Mouse (Mus musculus): ENCODE results near the gene Amotl1. TPM values are rescaled to one million over a fixed set of nuclear protein-coding genes. Genes with fewer than 3 reads are reported as not detected.
A peak's percentile ranks its signal among the peaks of the same experiment; 100 is the strongest.

Gene Amotl1
- polyA plus RNA-seq, 1 experiment from 2014 or later: 33.7 TPM

DNA sequence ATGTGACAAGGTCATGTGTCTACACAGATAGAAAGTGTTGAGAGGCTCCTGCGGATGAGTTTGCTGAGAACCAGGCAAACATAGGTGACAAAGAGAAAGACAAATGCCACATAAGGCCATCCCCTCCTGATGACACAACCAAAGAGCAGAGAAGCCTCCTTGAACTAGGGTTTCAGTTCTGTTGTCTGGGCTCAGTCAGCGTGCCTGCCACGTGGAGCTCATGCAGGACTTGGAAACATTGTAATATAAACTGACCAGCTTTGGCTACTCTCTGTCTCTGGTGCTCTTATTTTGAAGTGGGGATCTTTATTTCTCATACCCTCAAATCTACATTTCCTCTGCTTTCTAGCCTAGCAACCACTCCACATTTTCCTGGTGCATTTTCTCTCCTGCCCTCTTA lies 8.6 kb downstream of the Amotl1 start:
- 68% methylated on average over 3 of the region's 3 CpGs for WGBS
- H3K4me2 ChIP-seq (replicated peaks): no peak overlapping the region
- no peak overlapping the region for H3K9ac ChIP-seq
- no peaks in the 10 kb centered on the region for H3K36me3 ChIP-seq
- H3K9me3 ChIP-seq: no peaks in the 10 kb centered on the region
- H3K27ac ChIP-seq: no peak overlapping the region
- ATAC-seq (ENCODE audit: insufficient number of reproducible peaks, insufficient read depth, low FRiP score, low TSS enrichment): no peak
- peaks cover 25% of the 10 kb centered on the region for H3K4me1 ChIP-seq
- H3K27me3 ChIP-seq: no peaks in the 10 kb centered on the region
- H3K4me3 ChIP-seq: no peak overlapping the region

DNA sequence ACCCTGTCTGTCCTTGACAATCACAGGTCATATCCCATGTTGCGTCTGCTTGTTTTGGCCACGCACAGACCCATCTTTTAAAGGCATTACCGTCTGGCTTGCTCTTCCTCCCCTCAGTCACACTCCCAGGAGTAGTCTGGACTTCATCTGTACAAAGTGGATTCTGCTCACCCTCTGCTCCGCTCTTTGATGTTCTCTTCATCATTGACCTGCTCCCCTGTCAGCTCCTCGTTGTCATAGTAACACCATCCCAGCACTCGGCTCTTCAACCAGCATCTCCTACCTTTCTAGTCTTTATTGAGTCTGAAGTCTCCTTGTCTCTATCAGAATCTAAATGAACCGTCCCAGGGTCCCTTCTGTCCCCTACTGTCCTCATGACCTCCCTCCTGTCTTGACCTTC lies 9.3 kb downstream of the Amotl1 start:
- no peaks in the 10 kb centered on the region for H3K27me3 ChIP-seq
- peaks cover 20% of the 10 kb centered on the region for H3K4me1 ChIP-seq
- no peak overlapping the region for H3K4me2 ChIP-seq (replicated peaks)
- 74% methylated on average over 7 of the region's 7 CpGs for WGBS
- H3K36me3 ChIP-seq: no peaks in the 10 kb centered on the region
- H3K27ac ChIP-seq: no peak overlapping the region
- ATAC-seq (ENCODE audit: insufficient number of reproducible peaks, insufficient read depth, low FRiP score, low TSS enrichment): no peak
- H3K9me3 ChIP-seq: no peaks in the 10 kb centered on the region
- no peak overlapping the region for H3K9ac ChIP-seq
- no peak overlapping the region for H3K4me3 ChIP-seq

DNA sequence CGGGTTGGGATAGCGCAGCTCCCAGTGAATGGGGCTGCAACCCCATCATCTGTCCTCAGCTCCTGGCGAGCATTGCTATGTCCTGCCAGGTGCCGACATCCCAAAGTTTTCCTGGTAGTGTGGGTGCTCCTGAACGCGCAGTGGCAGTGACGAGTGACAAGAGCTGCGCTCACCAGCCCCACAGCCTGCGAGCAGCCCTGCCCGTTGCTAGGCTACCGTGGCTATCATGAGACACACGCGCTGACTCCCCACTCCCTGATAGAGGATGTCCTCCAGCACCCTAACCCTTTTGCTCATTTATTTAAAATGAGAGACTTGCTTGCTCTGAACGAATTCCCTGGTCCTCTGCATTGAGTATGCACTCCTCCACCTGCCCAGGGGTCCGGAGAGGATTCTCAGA lies 10.7 kb downstream of the Amotl1 start:
- no peak overlapping the region for H3K4me3 ChIP-seq
- 16% methylated on average over 15 of the region's 15 CpGs for WGBS

DNA sequence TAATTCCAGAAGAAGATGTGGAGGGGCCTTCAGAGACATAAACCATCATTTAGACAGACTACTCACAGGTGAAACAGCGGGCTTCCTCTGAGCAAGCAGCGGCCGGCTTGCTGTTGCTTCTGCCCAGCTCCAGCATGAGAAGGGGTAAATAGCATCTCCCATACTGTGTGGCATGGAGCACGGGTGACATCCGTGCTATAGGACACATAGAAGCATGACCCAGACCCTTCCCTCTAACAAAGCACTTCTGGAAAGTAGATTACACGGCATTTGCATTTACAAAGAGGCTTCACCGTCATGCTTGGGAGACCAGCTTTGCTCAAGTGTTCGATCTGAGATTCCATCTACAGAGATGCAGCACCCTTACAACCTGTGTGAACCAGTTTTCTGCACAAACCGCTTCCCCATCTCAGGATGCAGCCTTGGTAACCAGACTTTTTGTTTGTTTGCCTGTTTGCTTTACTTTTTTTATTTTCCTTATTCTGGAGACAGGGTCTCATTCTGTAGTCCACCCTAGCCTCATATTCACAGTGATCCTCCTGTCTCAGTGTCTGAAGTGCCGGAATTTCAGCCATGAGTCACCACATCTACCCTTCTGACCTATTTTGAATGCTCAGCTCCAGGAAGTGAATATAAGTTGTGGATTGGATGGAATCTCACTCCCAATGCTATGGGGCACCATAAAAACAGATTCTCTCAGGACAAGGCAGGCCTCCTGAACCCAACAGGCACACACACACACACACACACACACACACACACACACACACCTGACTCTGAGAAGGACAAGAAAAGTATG lies 12.3 kb downstream of the Amotl1 start:
- Histone ChIP-seq H3K27ac (peak overlapping the region; percentile 51; the same call in 1 of the 2 replicates), H3K9ac (no peak overlapping the region), H3K4me2 (replicated peaks) (no peak overlapping the region), H3K36me3 (no peaks in the 10 kb centered on the region), H3K4me1 (peaks cover 14% of the 10 kb centered on the region), H3K27me3 (no peaks in the 10 kb centered on the region), H3K4me3 (no peak overlapping the region), H3K9me3 (no peaks in the 10 kb centered on the region)
- ATAC-seq (ENCODE audit: insufficient number of reproducible peaks, insufficient read depth, low FRiP score, low TSS enrichment): no peak
- 64% methylated on average over 10 of the region's 10 CpGs for WGBS

More for the DNA sequence above, 10.7 kb downstream of the Amotl1 start:
- Histone ChIP-seq H3K9me3 (no peaks in the 10 kb centered on the region), H3K27me3 (no peaks in the 10 kb centered on the region), H3K27ac (no peak overlapping the region), H3K36me3 (no peaks in the 10 kb centered on the region), H3K4me2 (replicated peaks) (0 out of 2 replicates have a peak overlapping the region, but pooled peaks have one; percentile 17), H3K4me1 (peaks cover 14% of the 10 kb centered on the region), H3K9ac (no peak overlapping the region)
- ATAC-seq (ENCODE audit: insufficient number of reproducible peaks, insufficient read depth, low FRiP score, low TSS enrichment): peak; percentile 13; the same call in 1 of the 2 replicates

DNA sequence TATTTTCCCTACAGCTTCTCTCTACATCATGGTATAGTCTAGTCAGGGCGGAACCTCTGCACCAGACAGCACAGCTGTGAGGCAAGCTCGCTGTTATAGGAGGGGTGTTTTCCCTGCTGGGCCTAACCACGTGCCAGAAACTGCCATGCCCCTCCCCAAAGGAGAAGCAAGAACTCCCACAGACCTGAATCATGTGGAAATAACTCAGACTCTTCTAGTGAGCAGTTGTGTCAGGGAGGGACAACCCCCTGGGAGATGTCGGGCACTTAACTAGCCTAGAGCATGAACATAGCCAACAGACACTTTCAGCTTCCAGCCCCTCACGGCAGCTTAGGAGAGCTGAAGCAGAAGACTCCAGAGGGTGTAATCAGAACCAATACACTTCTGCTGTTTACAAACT lies 13.1 kb downstream of the Amotl1 start:
- Histone ChIP-seq H3K9ac (no peak overlapping the region), H3K27me3 (no peaks in the 10 kb centered on the region), H3K4me3 (no peak overlapping the region), H3K9me3 (no peaks in the 10 kb centered on the region), H3K4me2 (replicated peaks) (no peak overlapping the region), H3K27ac (peak overlapping the region; percentile 51; the same call in 1 of the 2 replicates), H3K36me3 (no peaks in the 10 kb centered on the region), H3K4me1 (peaks cover 14% of the 10 kb centered on the region)
- peak; percentile 66; the same call in 1 of the 2 replicates for ATAC-seq (ENCODE audit: insufficient number of reproducible peaks, insufficient read depth, low FRiP score, low TSS enrichment)
- 28% methylated on average over 5 of the region's 5 CpGs for WGBS

DNA sequence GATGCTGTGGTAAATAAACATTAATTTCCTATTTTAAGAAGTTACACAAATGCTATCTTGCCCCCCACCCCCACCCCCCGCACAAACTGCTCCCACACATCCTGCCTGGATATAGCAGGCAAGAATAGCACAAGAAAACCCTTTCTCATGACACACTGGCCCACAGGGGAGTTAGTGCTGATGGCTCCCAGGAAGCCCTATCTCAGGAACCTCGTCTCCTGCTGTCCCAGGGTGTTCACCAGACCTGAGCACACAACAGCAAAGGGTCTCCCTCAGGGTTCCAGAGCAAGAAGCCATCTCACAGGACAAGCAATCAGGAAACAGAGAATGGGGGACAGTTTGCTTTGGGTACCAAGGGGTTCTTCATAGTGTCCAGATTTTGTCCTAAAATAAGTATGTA lies 17.3 kb downstream of the Amotl1 start:
- H3K4me3 ChIP-seq: no peak overlapping the region
- peaks cover 40% of the 10 kb centered on the region for H3K4me1 ChIP-seq
- H3K27ac ChIP-seq: no peak overlapping the region
- H3K27me3 ChIP-seq: no peaks in the 10 kb centered on the region
- no peak overlapping the region for H3K4me2 ChIP-seq (replicated peaks)
- no peak overlapping the region for H3K9ac ChIP-seq
- no peaks in the 10 kb centered on the region for H3K9me3 ChIP-seq
- ATAC-seq (ENCODE audit: insufficient number of reproducible peaks, insufficient read depth, low FRiP score, low TSS enrichment): no peak
- no peaks in the 10 kb centered on the region for H3K36me3 ChIP-seq
- 71% methylated on average over 2 of the region's 2 CpGs for WGBS

DNA sequence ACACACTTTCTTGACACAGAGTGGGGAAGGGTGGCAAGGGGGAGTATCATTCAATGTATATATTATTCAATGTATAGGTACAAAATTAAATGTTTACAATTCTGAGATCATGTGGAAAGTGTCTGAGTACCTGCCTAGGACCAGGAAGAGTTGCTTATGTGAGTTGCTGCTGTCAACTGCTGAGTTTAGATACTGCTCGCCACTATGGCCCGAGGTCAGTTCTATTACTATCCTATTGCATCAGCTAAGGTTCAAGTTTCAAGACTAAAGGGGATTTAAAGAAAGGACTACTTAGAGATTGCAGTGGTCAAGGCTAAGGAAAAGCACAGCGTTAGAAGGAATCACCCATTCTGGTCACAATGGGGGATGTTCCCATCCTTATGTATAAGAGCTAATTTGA lies 18.9 kb downstream of the Amotl1 start:
- H3K4me3 ChIP-seq: no peak overlapping the region
- 87% methylated on average over 3 of the region's 3 CpGs for WGBS
- no peak overlapping the region for H3K27ac ChIP-seq
- no peak overlapping the region for H3K4me2 ChIP-seq (replicated peaks)
- H3K27me3 ChIP-seq: no peaks in the 10 kb centered on the region
- no peak for ATAC-seq (ENCODE audit: insufficient number of reproducible peaks, insufficient read depth, low FRiP score, low TSS enrichment)
- no peaks in the 10 kb centered on the region for H3K9me3 ChIP-seq
- H3K4me1 ChIP-seq: peaks cover 26% of the 10 kb centered on the region; the same call in 1 of the 2 replicates
- no peak overlapping the region for H3K9ac ChIP-seq
- no peaks in the 10 kb centered on the region for H3K36me3 ChIP-seq

DNA sequence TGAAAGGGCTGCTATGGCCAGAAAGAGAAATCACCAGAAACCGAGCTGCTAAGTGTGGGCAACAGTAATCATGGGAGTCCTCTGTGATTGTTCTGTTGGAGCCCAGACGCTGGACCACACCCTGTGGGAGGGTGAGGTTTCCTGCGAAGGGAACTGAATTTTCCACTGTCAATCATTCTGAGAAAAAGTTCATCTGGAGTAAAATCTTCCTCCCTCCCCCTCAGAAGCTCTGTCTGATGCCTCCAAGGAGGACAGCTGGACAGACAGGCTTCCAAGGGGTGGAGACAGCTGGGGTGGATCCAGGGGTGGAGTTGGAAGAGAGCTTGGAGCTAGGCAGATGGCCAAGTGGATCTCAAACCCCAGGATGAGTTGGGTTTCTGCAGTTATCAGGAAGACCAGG lies 19.8 kb downstream of the Amotl1 start:
- Histone ChIP-seq H3K4me2 (replicated peaks) (no peak overlapping the region), H3K36me3 (no peaks in the 10 kb centered on the region), H3K9ac (no peak overlapping the region), H3K27me3 (no peaks in the 10 kb centered on the region), H3K4me3 (no peak overlapping the region), H3K9me3 (no peaks in the 10 kb centered on the region), H3K27ac (no peak overlapping the region), H3K4me1 (peaks cover 26% of the 10 kb centered on the region; the same call in 1 of the 2 replicates)
- no peak for ATAC-seq (ENCODE audit: insufficient number of reproducible peaks, insufficient read depth, low FRiP score, low TSS enrichment)
- 42% methylated on average over 3 of the region's 3 CpGs for WGBS

DNA sequence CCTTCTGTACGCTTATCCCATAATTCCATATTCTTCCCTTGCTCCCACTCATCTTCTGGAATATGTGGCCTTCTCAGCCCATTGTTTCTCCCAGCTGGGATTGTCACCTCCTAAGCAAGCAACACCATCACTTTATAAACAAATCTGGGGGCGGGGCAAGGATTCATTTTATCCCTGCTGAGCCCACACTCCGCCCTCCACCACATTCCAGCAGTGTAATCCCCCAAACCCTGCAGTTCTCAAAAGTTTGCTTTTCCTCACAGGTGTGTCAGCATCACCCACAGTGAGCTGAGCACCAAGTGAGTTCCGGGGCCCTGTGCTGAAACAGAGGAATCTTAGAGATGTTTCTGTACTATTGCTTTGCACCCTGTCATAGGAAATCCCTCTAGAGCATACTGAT lies 20.9 kb downstream of the Amotl1 start:
- no peak overlapping the region for H3K9ac ChIP-seq
- no peaks in the 10 kb centered on the region for H3K9me3 ChIP-seq
- no peak for ATAC-seq (ENCODE audit: insufficient number of reproducible peaks, insufficient read depth, low FRiP score, low TSS enrichment)
- H3K27ac ChIP-seq: no peak overlapping the region
- no peak overlapping the region for H3K4me2 ChIP-seq (replicated peaks)
- H3K27me3 ChIP-seq: no peaks in the 10 kb centered on the region
- no peaks in the 10 kb centered on the region for H3K36me3 ChIP-seq
- WGBS: 61% methylated on average over 4 of the region's 4 CpGs
- H3K4me1 ChIP-seq: peaks cover 26% of the 10 kb centered on the region; the same call in 1 of the 2 replicates
- H3K4me3 ChIP-seq: no peak overlapping the region

DNA sequence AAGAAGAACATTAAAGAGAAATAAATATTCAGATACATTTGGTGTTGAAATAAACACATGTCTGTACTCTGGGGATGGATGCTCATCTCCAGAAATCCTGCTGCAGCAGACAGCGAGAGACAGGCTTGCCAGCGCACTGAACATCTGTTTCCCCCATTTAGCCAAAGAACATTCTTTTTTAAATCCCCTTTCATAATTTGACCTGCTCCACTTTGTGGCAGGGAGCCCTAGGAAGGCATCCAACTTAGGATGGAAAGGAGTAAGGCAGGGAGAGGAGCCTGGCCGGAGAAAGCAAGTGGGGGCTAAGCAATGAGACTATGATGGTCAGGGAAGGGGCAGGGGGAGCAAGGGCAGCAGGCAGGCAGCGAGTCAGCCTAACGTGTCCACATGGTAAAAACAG lies 21.6 kb downstream of the Amotl1 start:
- H3K4me3 ChIP-seq: no peak overlapping the region
- H3K4me2 ChIP-seq (replicated peaks): no peak overlapping the region
- H3K27me3 ChIP-seq: no peaks in the 10 kb centered on the region
- H3K36me3 ChIP-seq: no peaks in the 10 kb centered on the region
- WGBS: 43% methylated on average over 5 of the region's 5 CpGs
- H3K27ac ChIP-seq: peak overlapping the region; percentile 69; the same call in 1 of the 2 replicates
- no peak overlapping the region for H3K9ac ChIP-seq
- H3K4me1 ChIP-seq: peaks cover 26% of the 10 kb centered on the region; the same call in 1 of the 2 replicates
- no peaks in the 10 kb centered on the region for H3K9me3 ChIP-seq
- no peak for ATAC-seq (ENCODE audit: insufficient number of reproducible peaks, insufficient read depth, low FRiP score, low TSS enrichment)

DNA sequence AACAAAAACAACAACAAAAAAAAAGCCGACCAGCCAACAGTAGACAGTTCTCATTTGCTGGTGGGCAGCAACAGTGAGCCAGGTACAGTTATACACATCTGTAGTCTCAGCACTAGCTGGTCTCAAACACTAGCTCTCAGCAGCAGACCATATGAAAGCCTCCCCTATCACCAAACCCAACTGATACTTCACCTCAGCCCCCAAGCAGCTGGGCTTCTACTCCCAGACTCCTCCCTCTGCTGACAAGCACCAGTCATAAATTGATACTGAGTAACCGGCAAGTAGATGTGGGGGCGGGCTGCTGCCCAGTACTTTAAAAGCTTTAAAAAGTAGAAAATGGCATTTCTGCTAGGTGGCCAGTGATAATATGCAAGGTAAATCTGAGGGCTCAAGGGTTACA lies 22.0 kb downstream of the Amotl1 start:
- no peak overlapping the region for H3K9ac ChIP-seq
- H3K36me3 ChIP-seq: no peaks in the 10 kb centered on the region
- no peak overlapping the region for H3K27ac ChIP-seq
- no peaks in the 10 kb centered on the region for H3K9me3 ChIP-seq
- H3K27me3 ChIP-seq: no peaks in the 10 kb centered on the region
- no peak overlapping the region for H3K4me2 ChIP-seq (replicated peaks)
- no peak overlapping the region for H3K4me3 ChIP-seq
- 69% methylated on average over 3 of the region's 3 CpGs for WGBS
- peaks cover 26% of the 10 kb centered on the region; the same call in 1 of the 2 replicates for H3K4me1 ChIP-seq
- ATAC-seq (ENCODE audit: insufficient number of reproducible peaks, insufficient read depth, low FRiP score, low TSS enrichment): no peak

DNA sequence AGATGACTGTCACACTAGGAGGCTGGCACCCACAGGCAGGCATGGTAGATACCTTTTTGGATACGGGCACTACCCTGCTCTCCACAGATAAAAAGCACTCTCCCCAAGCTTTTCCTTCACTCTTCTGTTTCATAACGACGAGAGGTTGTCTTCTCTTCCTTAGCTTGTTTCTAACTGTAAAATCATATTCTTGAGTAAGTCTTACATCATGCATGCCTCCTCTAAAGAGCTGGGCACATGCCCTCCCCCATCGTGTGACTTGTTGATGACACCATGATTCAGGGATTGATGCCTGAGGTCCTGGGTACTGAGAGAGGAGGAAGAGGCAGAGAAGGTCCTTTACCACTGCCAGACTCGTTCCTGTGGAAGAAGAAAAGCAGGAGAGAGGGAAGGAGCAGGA lies 24.7 kb downstream of the Amotl1 start:
- Histone ChIP-seq H3K4me2 (replicated peaks) (no peak overlapping the region), H3K9ac (no peak overlapping the region), H3K4me1 (peaks cover 32% of the 10 kb centered on the region), H3K4me3 (no peak overlapping the region), H3K27ac (no peak overlapping the region), H3K27me3 (no peaks in the 10 kb centered on the region), H3K9me3 (no peaks in the 10 kb centered on the region), H3K36me3 (no peaks in the 10 kb centered on the region)
- no peak for ATAC-seq (ENCODE audit: insufficient number of reproducible peaks, insufficient read depth, low FRiP score, low TSS enrichment)
- WGBS: 80% methylated on average over 5 of the region's 5 CpGs

Measured in embryonic facial prominence, embryonic 12.5 days (tissue).